ENCODE assay signal across 19 mouse cellular contexts in the genomic region with DNA sequence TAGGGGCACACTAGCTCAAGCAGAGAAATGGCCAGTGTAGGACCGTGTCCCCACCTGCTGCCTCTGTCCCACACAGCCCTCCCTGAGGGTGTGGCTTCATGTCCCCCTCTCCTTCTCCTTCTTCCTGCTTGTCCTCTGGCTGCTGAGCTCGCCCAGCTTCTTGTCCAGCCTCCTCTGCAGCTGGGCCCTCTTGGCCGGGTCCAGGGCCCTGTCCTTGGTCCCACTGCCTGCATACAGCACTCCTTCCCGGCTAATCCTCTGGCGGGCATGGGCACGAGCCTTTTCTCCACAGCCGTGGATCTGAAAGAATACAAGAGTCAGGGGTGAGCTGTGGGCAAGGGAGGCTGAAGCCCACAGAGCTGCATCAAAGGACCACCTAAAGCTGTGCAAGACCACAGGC. TPM values are rescaled to one million over a fixed set of nuclear protein-coding genes. Genes with fewer than 3 reads are reported as not detected.
A peak's percentile ranks its signal among the peaks of the same experiment; 100 is the strongest.
DNase-seq lines count a peak whose midpoint lies in the region; ATAC-seq and TF ChIP-seq lines count a peak whose summit lies in the region.
"Had no signal": no experiment of that assay in that cellular context is flagged by ENCODE, and none has a peak within 500 bp of the region (broad histone marks: within the 10 kb centered on the region; RNA-seq: fewer than 3 reads in every experiment).

No protein-coding gene starts in this region.

- WGBS in heart, embryonic 10.5 days: 95% methylated on average over 7 of the region's 7 CpGs
- WGBS in stomach, postnatal 0 days: 88% methylated on average over 7 of the region's 7 CpGs

- no peak for TF ChIP-seq CTCF in stomach, postnatal 0 days (IDR thresholded peaks at IDR 0.05; ENCODE audit: low read depth)

- DNase-seq in heart, embryonic 10.5 days (ENCODE audit: low spot score): peak; percentile 68
- DNase-seq in heart, postnatal 14 days: no peak
- DNase-seq in layer of hippocampus, adult 9-11 months: peak; percentile 1
- no peak for DNase-seq in layer of hippocampus, adult 18-20 months (ENCODE audit: low spot score in 2 of 2)
- DNase-seq in stomach, postnatal 0 days (ENCODE audit: low spot score): peak; percentile 12
- DNase-seq: adrenal gland, adult 8-10 months; cerebellum, adult 8-10 months; kidney, adult 9 months; right cerebral cortex, postnatal 14 days; spleen, adult 18-20 months; thymus, postnatal 36 days had no signal

- TF ChIP-seq EP300 in stomach, postnatal 0 days (optimal IDR thresholded peaks at IDR 0.05): no peak

- intact Hi-C loops in heart, postnatal 14 days (cut with DNase I): no loop called here

- no peaks in the 10 kb centered on the region for H3K27me3 ChIP-seq in heart, embryonic 10.5 days (ENCODE audit: insufficient read depth, poor library complexity, severe bottlenecking)
- no peaks in the 10 kb centered on the region for H3K27me3 ChIP-seq in megakaryocyte, embryonic 14.5 days (replicated peaks)
- H3K27me3 ChIP-seq in stomach, postnatal 0 days (ENCODE audit: control insufficient read depth, insufficient read depth, low read length): no peaks in the 10 kb centered on the region
- H3K27me3 ChIP-seq: hindbrain, embryonic 13.5 days; midbrain, embryonic 13.5 days had no signal

- no peaks in the 10 kb centered on the region for H3K9me3 ChIP-seq in heart, embryonic 10.5 days
- no peaks in the 10 kb centered on the region for H3K9me3 ChIP-seq in megakaryocyte, embryonic 14.5 days
- H3K9me3 ChIP-seq in stomach, postnatal 0 days (ENCODE audit: control insufficient read depth, low read length): no peaks in the 10 kb centered on the region
- H3K9me3 ChIP-seq: hindbrain, embryonic 13.5 days; midbrain, embryonic 13.5 days had no signal

- no peaks in the 10 kb centered on the region for H3K4me1 ChIP-seq in heart, embryonic 10.5 days
- H3K4me1 ChIP-seq in megakaryocyte, embryonic 14.5 days: no peaks in the 10 kb centered on the region
- H3K4me1 ChIP-seq in stomach, postnatal 0 days (replicated peaks; ENCODE audit: control insufficient read depth, insufficient read depth): no peaks in the 10 kb centered on the region
- H3K4me1 ChIP-seq: hindbrain, embryonic 13.5 days; midbrain, embryonic 13.5 days had no signal

- ATAC-seq in megakaryocyte, adult 5-6 weeks (ENCODE audit: poor library complexity, severe bottlenecking): no peak
- no peak for ATAC-seq in stomach, postnatal 0 days (ENCODE audit: low FRiP score, low TSS enrichment)
- ATAC-seq: forebrain, embryonic 16.5 days; inflammation-experienced regulatory T-cells, adult 6 months; midbrain, embryonic 13.5 days had no signal

- no peak overlapping the region for H3K4me3 ChIP-seq in heart, embryonic 10.5 days
- H3K4me3 ChIP-seq in megakaryocyte, embryonic 14.5 days (replicated peaks): peak overlapping the region; percentile 4
- H3K4me3 ChIP-seq in stomach, postnatal 0 days (ENCODE audit: low read depth, low read length): no peak overlapping the region
- H3K4me3 ChIP-seq: hindbrain, embryonic 13.5 days; midbrain, embryonic 13.5 days; myocyte had no signal

- peaks cover 61% of the 10 kb centered on the region for H3K36me3 ChIP-seq in heart, embryonic 10.5 days
- H3K36me3 ChIP-seq in megakaryocyte, embryonic 14.5 days (replicated peaks; ENCODE audit: low read length): peaks cover 68% of the 10 kb centered on the region
- peaks cover 27% of the 10 kb centered on the region for H3K36me3 ChIP-seq in stomach, postnatal 0 days (ENCODE audit: control insufficient read depth, insufficient read depth, low read length)

- no peak overlapping the region for H3K4me2 ChIP-seq in stomach, postnatal 0 days (replicated peaks; ENCODE audit: low read depth)
- H3K4me2 ChIP-seq: hindbrain, embryonic 13.5 days; midbrain, embryonic 13.5 days had no signal

- no peak overlapping the region for H3K27ac ChIP-seq in heart, embryonic 10.5 days
- H3K27ac ChIP-seq in stomach, postnatal 0 days (replicated peaks): no peak overlapping the region
- H3K27ac ChIP-seq: hindbrain, embryonic 13.5 days; liver, embryonic 14.5 days; midbrain, embryonic 13.5 days had no signal

- no peak overlapping the region for H3K9ac ChIP-seq in stomach, postnatal 0 days (ENCODE audit: low read length)
- H3K9ac ChIP-seq: hindbrain, embryonic 13.5 days; liver, embryonic 14.5 days; midbrain, embryonic 13.5 days had no signal

RNA-seq across cellular contexts. Expression of gene Mrpl21, which starts 21.4 kb away (rescaled TPM):
- 114 and 118 TPM in 2 replicates for polyA plus RNA-seq in heart, embryonic 10.5 days (2016; fragmentation: Nextera tagmentation; extraction: Ambion mirVana)
- 10 to 100 TPM; 77.3 to 80.9 TPM for total RNA-seq in heart, postnatal 14 days (2021)
- total RNA-seq in layer of hippocampus, adult 18-20 months (2021): 10 to 100 TPM; 47.2 to 58.4 TPM
- 8.9 and 14.9 TPM in 2 replicates for polyA plus RNA-seq in megakaryocyte, embryonic 14.5 days (2012; ENCODE audit: insufficient read depth, low replicate concordance)
- total RNA-seq in megakaryocyte, adult 5-6 weeks (2015): 61.8 and 65.2 TPM in 2 replicates
- total RNA-seq in megakaryocyte, adult 5-6 weeks (2017): 65.1 and 73.7 TPM in 2 replicates
- polyA plus RNA-seq in stomach, postnatal 0 days (2015; fragmentation: Nextera tagmentation; extraction: Ambion mirVana): 81.6 and 87.2 TPM in 2 replicates

RNA-seq across cellular contexts. Expression of gene Ighmbp2, which starts 21.5 kb away (rescaled TPM):
- 7.2 and 7.4 TPM in 2 replicates for polyA plus RNA-seq in heart, embryonic 10.5 days (2016; fragmentation: Nextera tagmentation; extraction: Ambion mirVana)
- 1 to 10 TPM; 2.9 to 3.8 TPM for total RNA-seq in heart, postnatal 14 days (2021)
- total RNA-seq in layer of hippocampus, adult 18-20 months (2021): 10 to 100 TPM in 1 of 2 experiments, 1 to 10 TPM in 1; 9.8 to 10.6 TPM
- polyA plus RNA-seq in megakaryocyte, embryonic 14.5 days (2012; ENCODE audit: insufficient read depth, low replicate concordance): 0.64 and 7.2 TPM in 2 replicates
- 1.5 and 1.6 TPM in 2 replicates for total RNA-seq in megakaryocyte, adult 5-6 weeks (2015)
- total RNA-seq in megakaryocyte, adult 5-6 weeks (2017): 2.9 and 3.3 TPM in 2 replicates
- polyA plus RNA-seq in stomach, postnatal 0 days (2015; fragmentation: Nextera tagmentation; extraction: Ambion mirVana): 3.9 and 4.0 TPM in 2 replicates

Comparison
In these comparisons a context has a peak if more than half of its experiments do, and no peak if none do; other contexts are left out.
1. DNase-seq: peak in heart, embryonic 10.5 days (single experiment), layer of hippocampus, adult 9-11 months (single experiment) and stomach, postnatal 0 days (single experiment); none in heart, postnatal 14 days (0 of 2) and layer of hippocampus, adult 18-20 months (0 of 2).